Mouse (Mus musculus): Measurements from ENCODE around the gene Exoc4.

DNA sequence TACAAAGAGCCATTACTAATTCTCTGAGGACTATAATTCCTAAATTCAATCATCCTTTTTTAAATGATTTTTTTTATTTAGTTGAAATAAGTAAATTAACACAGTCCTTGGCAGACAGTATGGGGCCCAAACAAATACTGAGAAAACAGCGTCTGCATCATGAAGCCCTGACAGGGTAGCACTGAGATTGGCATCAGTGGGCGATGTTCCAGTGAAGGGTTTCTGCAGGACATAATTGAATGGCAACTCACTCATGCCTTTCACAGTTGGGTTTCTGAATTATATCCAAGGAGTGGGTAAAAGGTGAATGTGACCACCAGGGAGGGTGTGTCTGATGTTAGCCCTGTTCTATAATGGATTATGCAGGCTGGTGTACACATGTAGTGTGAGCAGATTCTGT, 674.7 kb downstream of the Exoc4 start:
- TF ChIP-seq POLR2A (IDR thresholded peaks at IDR 0.05; ENCODE audit: borderline replicate concordance, insufficient read depth, low read length): no peak
- no peak for TF ChIP-seq CTCF (IDR thresholded peaks at IDR 0.05; ENCODE audit: borderline replicate concordance, insufficient read depth, low read depth, low read length)
